Mouse (Mus musculus) CD4-positive, CD25-positive, alpha-beta regulatory T cell, adult 9 weeks (primary cell): ENCODE data around the gene Ptpn9. TPM values are rescaled to one million over a fixed set of nuclear protein-coding genes. Genes with fewer than 3 reads are reported as not detected.

ENCODE experiments used
- polyA plus RNA-seq: library from polyadenylated mRNA; unstranded; fragments of 100-300 nt; shearing (Covaris generic); gene quantifications from one replicate; pipeline ENCODE4 v1.2.1, GENCODE M21; 2017

Gene Ptpn9
- 3.1 TPM for polyA plus RNA-seq

DNA sequence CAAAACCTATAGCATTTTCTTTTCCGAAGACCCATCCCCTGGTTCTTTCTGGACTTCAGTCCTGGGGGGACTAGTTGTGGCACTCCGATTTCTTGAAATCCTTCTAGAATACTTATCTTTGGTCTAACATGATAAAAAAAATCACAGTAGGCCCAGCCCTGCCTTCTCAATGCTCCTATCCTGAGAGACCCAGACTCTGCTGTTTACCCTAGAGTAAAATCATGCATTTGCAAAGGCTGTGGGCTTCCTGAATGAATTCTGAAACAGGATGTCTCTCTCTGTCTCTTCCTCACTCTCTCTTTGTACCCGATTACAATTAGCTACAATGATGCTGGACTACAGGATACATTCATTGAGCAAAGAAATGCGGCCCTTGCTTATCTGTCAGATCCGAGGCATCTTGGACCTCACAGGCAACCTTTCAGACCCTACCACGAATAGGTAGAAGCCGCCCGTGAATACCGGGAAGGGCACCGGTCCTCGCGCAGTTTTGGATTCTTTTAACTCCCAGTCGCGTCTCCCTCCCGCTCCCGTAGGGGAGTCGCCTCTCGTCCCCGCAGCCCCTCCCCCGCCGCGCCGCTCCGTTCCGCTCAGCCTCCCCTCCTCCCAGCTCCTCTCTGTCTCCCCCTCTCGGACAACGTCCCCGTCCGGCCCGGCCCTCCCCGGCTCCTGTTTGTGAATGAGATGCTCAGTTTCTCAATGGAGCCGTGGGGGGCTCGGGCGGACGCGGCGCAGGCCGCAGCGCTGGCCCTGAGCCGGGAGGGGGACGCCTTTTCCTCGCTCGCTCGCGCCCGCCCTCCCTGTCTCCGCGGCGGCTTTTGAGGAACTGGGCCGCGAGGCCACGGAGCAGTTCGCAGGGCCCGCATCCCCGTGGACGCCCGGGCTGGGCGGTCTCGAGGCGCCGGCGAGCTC, at the start of gene Ptpn9:
Gene Ptpn9 (plus strand): TSS at position 638 of the 912 bp plus-strand sequence.

DNA sequence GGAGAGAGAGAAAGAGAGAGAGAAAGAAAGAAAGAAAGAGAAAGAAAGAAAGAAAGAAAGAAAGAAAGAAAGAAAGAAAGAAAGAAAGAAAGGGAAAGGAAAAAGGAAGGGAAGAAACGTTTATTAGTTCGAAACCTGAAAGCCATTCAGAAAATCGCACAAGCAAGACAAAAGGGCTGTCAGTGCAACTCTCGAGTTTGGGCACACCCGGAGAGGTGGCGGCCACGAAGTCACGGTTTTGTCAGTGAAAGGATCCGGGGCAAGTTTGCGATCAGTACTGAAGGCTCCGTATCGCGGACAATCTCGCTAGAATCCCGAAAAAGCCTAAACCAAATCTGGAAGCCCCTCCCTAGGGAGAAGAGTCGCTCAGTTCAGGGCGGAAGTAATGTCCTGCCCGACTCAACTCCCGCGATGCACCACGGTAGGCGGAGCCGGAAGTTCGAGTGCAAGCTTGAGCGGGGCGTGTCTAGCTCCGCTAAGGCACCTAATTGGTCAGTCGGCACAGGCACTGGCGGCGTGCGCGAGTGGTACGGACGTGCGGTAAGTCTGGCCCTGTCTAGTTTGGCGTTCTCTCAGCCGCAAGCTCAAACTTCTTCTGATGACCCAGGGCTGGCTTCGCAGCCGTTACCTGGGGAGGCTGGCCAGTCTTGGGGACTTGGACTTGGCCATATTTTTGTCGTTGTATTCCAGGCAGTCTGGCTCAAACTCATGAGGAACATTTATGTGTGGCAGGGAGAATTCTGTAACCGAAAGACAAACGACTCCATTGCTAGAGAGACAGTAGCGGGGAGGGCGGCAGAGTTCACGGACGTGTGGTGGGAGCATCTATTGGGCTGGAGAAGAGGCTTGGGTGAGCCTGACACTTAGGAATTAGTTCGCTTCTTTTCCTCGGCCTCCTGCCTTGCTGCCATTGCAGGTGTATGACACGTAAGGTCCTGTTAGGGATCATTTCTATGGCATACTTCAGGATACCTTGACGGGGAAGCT, 44.0 kb upstream of the Ptpn9 start, which contains the start of gene Snupn:
Gene Snupn (plus strand): TSS at position 465 of the 987 bp plus-strand sequence.

DNA sequence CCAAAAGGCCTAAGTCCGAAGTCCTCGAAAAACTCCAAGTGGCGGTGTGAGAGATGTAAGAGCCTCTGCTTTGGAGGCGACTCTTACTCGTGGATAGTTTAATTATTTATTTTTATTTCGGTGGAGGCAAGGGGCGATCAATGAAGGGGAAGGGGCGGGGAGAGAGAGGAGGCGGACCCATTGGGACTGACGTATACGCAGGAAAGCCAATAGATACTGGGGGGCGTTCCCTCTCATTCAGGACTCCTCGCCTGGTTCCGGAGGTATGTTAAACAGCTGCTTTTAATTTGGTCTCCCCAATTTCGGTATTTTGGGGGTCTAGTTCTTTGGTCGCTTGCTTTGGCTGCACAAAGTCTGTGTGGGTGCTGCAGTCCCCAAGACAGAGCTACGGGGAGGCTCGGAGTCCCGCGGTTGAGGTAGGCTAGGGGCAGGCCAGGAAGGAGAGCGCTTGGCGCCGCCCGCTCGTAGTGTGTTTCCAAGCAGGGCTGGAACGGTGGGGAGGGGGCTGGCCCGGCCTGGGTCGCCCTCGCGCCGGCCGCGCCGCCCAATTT, 77.2 kb downstream of the Ptpn9 start, which contains the start of gene Sin3a:
Gene Sin3a (plus strand): TSS at position 240 of the 551 bp plus-strand sequence.

Other genes with a start within 250 kb of the Ptpn9 start
- gene Lingo1, start 198.5 kb upstream of the Ptpn9 start, polyA plus RNA-seq: not detected
- gene Odf3l1, start 130.2 kb upstream of the Ptpn9 start, polyA plus RNA-seq: not detected
- not detected for gene Cspg4, start 129.9 kb upstream of the Ptpn9 start, polyA plus RNA-seq
- 15.8 TPM for gene Snx33, start 66.6 kb upstream of the Ptpn9 start, polyA plus RNA-seq
- 22.8 TPM for gene Imp3, start 57.4 kb upstream of the Ptpn9 start, polyA plus RNA-seq
- gene Snupn, start 44.0 kb upstream of the Ptpn9 start, polyA plus RNA-seq: 22.7 TPM
- gene Sin3a, start 77.1 kb downstream of the Ptpn9 start, polyA plus RNA-seq: 55.3 TPM
- 96.5 TPM for gene Man2c1, start 135.8 kb downstream of the Ptpn9 start, polyA plus RNA-seq
- 37.3 TPM for gene Neil1, start 153.4 kb downstream of the Ptpn9 start, polyA plus RNA-seq
- 351 TPM for gene Commd4, start 163.4 kb downstream of the Ptpn9 start, polyA plus RNA-seq
- gene Trcg1, start 241.6 kb downstream of the Ptpn9 start, polyA plus RNA-seq: not detected